Mouse (Mus musculus) induced T-regulatory cell, adult 2 months (primary cell): Measurements from ENCODE around the gene Tubd1.

ENCODE experiments used
- DNase-seq: peaks from one replicate; pipeline ENCODE4 v3.0.0-alpha.2; 2012; ENCODE audit warnings: low read depth

Gene Tubd1

DNA sequence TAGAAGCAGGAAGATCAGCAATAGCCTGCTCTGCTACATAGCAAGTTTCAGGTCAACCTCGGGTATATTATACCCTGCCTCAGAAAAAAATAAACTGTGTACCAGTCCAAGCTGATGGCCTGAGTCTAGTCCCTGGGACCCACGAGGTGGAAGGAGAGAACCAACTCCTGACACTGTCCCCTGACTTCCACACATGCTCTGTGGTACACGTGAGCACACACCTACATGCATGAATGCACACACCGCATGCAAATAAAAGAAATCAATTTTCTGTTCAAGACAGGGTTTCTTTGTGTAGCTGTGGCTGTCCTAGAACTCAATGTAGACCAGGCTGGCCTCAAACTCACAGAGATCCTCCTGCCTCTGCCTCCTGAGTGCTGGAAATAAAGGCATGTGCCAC lies 13.5 kb downstream of the Tubd1 start:
- no peak for DNase-seq

DNA sequence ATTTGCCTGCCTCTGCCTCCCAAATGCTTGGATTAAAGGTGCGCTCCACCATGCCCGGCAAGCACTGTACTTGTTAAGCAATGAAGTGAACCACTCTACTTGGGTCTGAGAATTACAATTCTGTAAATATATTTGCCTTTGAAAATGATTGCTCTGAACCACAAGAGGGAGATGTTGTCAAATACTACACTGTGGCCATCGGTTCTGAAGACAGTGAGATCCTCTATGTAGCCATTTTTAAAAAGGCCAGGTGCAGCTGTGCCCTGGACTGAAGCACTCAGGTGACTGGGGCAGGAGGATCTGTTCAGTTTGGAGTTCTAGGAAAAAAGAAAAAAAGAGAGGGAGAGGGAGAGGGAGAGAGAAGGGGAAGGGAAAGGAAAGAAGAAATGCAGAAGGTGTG lies 23.6 kb downstream of the Tubd1 start:
- peak; percentile 81 for DNase-seq

DNA sequence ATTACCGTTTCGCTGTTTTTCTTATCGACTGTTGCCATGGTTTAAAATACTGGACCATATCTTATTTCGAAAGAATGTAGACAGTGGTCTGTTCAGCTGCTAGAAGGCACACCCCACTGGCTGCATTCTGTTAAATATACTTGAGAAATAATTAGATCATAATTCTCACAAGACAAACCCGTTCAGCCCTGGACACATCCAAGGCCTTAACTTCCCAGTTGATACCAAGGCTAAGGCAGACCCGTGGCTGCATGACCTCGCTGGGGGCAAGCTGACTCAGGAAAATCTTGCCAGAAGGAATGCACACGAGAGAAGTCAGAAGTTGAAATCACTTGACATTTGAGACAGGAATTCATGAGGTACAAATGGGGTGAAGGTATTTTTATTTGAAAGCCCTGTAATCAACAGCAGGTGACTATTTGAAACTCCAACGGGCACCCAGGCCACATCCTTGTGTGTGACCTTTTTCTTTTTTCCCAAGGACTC lies 25.5 kb downstream of the Tubd1 start:
- peak; percentile 27 for DNase-seq

DNA sequence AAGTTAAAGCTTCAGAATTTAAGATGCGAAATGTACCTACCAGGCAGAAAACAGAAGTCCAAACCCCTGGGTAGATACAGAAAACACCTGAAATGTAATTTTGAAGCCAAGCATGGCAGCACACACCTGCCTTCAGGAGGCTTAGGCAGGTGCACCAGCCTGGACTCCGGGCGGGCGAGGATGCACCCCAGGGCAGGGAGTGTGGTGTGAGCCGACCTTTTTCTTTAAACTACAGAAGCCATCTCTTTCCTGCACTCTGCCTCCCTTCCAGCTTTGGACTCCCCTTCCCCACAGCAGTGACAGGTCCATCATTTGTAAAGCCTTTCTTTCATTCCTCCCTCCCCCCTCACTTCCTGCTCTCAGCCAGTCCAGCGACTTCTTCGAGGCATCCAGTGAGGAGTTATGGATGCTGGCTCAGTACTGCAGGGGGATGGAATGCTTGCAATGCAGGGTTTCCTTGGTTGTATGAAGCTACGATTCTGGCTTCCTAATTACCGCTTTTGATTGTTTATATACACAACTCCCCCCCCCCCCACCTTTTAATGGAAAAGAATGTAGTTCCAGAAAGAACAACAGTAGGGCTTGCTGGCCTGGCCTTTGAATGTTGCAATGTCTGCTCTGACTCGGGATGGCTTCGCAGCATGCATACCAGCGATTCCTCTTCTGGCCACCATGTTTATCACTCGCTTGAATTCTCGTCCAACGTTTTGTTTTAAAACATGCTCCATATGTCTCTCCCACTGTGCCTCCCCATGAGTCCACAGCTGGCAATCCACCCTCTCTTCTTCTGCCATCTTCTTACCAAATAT lies 26.5 kb downstream of the Tubd1 start:
- DNase-seq: peak; percentile 41

DNA sequence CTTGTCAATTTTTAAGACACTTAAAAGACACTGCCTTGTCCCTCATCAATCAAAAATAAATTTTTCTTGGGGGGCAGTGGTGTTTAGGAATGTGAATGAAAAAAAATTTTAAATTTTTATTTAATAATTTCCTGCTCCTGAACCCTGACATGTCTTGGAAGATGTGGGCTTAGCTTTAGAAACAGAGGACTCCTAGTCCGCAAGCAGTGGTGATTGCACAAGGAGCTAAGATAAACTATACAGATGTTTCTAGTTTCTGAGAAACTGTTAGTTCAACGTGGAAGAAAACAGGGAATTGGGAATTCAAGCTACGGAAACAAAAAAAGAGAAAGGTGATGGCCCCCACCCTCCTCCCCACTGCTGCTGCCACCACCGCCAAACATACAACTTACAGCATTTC lies 27.1 kb downstream of the Tubd1 start:
- peak; percentile 22 for DNase-seq

DNA sequence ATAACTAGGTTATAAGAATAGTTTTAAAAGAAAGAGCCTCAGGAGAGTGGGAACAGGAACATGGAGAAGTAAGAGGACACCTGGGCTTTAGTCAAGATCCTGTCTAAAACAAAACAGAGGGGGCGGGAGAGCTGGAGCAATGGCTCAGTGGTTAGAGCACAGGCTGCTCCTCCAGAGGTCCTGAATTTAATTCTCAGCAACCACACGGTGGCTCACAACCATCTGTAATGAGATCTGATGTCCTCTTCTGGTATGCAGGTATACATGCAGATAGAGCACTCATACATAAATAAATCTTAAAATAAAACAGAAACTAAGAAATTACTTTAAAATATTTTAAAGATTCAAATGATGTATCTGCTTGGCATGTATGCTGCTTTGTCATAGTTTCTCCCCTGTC lies 27.8 kb downstream of the Tubd1 start:
- DNase-seq: peak; percentile 71

DNA sequence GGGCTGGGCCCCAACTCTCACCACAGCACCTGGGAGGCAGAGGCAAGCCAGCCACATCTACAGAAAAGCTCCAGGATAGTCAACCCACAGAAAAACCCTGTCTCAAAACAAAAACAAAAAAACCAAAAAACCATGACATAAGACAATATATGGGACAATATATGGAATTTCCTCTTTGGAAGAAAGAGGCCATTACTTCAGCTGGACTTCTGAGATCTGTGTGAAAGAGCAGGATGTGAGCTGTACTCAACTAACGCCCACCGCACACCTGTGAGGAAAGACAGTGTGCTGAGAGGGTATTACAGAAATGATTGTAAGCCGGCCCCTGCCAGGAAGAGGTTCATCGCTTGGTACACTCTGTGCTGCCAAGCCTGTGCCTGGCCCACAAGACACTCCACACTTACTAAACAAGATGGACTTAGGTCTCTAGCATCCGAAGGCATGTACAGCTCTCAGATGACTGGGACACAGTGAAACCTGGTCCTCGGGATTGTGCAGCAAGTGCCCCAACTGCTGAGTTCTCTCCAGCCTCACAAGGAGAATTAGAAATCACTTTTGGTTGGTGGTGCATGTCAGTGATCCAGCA lies 28.9 kb downstream of the Tubd1 start:
- DNase-seq: peak; percentile 85

DNA sequence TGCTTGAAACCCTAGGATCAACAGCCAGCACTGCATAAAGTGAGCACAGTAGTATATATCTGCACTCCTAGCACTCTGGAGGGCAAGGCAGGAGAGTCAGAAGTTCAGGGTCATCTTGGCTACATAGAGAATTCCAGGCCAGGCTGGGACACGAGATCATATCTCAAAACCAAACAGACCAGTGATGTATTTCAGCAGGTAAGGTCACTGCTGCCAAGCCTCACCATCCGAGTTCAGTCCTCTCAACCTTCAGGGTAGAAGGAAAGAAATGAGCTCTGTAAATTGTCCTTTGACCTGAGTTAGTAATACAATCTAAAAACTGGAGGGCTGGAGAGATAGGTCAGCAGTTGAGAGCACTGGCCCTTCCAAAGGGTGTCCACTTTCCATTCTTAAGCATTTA lies 29.6 kb downstream of the Tubd1 start:
- DNase-seq: no peak

DNA sequence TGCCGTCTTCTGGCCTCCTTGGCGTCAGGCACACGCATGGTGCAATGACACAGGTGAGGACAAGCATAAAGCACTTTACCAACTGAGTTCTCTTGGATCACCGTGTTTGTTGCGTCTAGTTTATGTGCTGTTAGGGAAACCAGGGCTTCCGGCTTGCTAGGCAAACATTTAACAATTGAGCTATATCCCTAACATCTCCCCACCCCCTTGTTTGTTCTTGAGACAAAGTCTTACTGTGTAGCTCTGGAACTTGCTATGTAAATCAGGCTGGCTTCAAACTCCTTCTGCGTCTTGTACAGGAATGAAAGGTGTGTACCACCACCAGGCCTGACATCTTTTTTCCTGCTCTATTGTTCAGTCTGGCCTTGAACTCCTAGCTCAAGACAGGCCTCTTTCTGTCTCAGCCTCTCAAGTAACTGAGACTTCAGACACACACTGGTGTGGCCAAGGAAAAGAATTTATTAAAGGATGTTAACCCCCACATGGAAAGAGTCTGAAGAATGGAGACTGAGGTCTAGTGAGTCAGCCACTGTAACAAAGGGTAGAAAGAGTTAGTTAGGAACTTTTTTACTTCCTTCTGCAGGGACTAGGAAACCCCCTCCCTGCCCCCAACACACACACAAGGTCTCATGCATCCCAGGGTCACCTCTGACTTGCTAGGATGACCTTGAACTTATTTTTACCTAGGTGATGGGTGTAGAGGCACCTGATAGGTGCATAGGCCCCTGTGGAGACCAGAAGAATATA lies 31.0 kb downstream of the Tubd1 start:
- DNase-seq: peak; percentile 66

DNA sequence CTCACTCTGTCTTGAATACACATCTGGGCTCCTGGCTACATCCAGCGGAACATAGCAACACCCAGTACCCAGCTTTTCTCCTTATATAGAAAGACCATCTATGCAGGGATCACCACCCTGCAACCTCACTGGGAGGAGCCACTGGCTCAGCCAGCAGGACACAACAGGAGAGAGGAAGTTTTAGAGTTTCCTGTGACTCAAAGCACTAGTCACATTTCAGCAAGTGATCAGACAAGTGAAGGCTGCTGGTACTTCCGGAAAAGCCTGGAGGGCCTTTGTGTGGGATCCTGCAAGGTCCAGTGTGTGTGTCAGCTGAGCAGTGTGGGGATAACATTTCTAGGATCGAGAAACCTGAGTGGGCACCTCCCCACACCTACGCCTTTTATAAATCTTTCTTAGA lies 32.4 kb downstream of the Tubd1 start:
- peak; percentile 91 for DNase-seq

DNA sequence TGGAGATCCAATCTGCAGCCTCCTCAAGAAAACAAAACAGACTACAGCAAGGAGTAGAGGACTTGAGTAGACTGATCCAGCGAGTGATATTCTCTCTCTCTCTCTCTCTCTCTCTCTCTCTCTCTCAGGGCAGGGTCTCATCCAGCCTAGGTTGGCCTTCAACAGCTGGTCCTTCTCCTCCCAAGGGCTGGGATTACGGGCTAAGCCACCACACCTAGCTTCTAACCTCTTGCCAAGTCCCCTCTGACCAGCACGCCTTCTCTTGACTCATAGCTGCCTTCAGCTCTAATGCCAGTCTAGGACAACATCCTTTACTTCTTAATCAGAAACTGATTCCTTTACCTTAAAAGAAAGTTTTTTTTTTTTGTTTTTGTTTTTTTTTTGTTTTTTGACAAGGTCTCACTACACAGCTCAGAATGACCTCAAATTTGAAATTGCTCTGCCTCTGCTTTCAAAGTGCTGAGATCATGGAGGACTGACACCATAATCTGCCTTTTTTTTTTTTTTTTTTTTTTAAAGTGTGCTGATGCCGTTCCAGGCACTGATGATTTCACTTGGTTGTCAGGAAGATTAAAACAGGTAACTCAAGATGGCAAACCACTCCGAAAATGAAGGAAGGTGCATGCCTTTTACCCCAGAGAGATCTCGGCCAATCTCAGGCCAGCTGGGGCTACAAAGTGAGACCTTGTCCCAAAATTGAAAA lies 33.5 kb downstream of the Tubd1 start:
- DNase-seq: peak; percentile 80

DNA sequence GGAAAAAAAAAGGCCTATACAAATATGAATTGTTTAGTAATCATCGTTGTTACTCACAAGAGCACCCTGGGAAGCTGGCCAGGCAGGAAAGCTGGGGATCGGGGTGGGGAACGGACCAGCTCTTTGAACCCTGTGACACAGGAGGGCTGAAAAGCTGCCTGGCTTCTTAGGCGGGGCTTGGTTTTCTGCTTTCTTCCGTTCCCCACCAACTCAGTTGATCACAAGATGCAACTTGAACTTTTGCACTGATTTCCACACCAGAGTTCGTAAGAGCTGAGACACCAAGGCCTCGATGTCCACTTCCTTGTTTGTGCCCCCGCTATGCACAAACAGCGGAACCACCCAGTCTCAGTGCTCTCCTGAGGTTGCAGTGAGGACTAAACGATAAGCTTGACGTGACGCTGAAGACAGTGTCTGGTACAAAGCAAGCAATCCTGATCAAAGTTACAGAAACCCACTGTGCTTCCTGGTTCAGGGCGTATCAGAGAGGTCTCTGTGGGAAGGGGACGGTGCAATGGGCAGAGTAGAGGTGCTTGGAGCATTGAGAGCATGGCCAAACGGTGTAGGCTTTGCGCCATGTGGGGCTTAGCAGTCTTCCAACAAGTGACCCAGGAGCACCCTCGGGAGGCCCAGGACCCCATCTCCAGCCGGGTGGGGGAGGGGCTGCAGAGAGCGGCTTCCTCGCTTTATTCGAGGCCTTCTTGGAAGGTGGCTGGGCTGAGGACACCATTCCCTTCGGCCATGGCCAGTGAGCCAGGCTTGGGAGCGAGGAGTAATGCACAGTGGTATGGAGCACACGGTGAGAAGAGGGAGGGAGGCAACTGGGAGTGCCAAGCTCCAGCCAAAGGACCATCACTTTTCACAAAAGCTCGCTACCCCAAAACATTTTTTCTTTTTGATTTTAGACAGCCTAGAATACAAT lies 34.3 kb downstream of the Tubd1 start:
- DNase-seq: peak; percentile 90

DNA sequence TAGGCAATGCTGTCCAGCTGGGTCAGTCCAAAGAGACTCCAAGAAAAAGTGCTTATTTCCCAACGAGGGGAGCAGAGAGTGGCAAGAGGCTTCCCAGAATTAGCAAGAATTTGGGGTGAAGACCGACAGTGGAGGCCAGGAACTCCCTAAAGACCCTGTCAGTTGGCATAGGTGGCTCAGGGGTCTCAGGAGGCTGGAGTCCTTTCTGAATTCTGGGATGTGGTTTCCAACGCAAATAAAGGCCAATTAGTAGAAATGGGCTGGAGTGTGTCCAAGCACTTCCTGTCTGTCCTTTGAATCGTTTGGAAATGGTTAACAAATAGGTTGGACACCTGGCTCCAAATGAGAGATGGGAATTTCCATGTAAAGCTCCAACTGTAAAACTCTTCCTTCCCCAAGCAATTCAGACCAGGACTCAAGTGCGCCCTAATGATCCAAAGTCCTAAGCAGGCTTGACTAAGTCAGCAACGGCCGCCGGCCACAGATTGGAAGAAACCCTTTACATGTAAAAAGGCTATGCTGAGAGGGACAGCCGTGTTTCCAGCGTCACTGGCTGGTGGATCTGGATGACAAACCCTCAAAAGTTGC lies 35.0 kb downstream of the Tubd1 start:
- no peak for DNase-seq

DNA sequence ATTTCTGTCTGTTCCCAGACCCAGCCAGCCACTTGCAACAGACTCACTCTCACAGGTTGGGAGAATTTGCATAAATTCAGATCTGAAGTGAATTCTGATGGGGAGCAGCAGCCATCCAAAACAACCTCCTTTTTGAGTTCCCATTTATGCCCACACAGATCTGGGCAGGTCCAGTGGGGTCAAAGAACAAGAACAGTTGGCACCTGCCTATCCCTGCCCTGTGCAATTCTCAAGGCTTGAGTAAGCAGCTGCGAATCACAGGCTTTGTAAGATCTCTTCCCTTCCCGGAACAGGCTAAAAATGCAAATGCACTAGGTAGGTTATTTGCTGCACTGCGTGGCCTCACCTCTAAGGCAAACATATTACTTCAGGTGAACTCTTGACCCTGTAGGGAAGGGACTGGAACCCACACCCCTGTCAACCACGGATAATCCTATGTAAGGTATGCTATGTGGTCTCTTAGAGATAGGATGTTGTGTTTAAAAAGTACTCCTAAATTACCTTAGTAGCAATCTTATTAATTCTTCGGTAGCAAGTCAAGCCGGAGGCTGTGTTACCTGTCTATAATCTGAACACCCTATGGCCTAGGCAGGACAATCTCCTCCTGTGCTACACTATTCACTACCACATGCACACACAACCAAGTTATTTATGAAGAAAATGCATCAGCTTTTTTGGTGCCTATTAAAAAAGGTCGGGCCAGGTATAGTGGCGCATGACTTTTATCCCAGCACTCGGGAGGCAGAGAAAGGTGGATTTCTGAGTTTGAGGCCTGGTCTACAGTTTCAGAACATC lies 35.7 kb downstream of the Tubd1 start:
- DNase-seq: peak; percentile 87

DNA sequence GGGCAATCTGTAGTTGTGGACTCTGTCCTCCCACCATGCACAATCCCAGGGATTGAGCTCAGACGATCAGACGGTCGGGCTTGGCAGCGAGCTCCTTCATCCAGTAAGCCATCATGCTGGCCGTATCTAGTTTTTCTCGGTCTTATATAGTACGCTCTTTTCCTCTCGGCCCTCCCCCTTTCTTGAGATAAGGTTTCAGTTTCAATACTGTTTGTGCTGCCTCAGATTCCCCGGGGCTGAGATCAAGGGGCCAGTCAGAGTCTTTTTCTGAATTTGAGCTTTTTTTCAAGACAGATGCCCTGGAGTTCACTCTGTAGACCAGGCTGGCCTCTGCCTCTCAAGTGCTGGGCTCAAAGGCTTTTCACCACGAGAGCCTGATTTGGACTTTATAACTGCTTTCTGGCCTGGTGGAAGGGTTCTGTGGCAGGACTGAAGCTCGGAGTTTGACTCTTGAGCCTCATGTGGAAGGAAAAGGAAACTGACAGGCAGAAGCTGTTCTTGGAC lies 36.5 kb downstream of the Tubd1 start:
- DNase-seq: peak; percentile 94

DNA sequence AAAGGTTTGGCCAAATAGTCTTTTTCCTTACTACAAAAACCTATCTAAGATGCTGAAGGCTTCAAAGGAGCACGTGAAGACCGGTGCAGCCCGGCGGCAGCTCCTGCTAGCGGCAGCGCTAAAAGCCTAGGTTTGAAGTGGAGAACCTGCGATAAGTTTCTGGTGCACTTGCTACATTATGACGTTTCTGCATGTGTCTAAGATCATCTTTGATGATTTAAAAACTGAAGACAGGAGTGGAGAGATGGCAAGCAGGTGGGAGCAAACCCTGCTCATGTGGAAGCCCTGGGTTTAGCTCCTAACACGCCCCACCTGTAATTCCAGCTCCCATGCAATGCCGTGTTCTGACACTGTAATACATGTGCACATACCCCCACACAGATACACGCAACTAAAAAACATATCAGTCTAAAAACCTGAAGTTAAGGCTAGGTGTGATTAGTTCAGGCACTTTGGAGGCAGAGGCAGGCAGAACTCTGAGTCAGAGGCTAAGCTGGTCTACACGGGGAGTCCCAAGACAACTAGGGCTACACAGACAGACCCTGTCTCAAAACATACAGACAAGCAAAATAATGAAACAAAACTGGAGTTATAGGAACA lies 37.3 kb downstream of the Tubd1 start:
- DNase-seq: peak; percentile 88

DNA sequence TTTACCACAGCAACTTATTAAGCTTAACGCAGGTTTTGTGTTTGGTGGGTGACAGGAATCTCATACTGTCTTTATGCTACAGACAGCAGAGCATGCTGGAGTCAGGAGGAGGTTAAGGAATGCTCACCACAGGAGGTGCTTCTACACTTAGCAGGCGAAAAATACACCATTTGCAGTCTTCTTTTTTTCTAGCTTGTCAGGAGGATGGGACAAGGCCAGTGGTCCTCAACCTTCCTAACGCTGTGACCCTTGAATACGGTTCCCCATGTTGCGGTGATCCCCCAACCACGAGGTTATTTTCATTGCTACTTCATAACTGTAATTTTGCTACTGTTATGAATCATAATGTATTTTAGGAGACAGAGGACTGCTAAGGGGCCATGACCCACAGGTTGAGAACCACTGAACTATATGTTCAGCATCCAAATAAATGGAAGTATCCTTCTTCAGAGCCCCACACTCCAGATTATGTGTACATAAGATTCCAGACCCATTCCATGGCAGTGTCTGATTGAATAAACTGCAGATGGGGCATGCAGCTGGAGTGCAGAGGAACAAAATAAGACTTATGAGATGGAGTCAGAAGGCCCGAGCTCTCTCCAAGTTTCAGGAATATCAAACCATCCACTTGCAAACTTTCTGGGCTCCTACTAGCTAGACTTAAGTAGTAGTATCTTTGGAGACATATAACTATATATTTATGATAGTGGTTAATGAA lies 37.9 kb downstream of the Tubd1 start:
- peak; percentile 87 for DNase-seq

DNA sequence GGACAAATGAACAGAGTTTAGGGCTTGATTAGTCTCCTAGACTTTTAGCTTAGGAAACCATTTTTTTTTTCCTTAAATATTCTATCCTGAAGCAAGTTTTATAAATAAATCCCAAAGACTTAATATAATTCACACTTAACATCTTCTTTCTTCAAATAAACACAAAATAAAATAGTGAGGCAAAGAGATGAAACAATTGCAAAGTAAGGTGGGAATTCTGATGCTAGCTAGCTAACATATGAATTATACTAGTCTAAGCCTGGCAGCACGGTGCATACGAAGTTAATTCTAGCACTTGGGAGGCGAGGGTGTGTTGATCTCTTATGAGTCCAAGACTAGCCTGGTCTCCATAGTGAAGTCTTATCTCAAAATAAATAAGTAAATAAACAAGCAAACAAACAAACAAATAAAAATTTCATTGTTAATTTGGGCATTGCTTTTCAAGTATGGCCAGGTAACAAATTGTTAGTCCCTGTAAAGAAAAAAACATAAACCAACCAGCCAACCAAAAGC lies 38.6 kb downstream of the Tubd1 start:
- DNase-seq: peak; percentile 71
